Mouse (Mus musculus) A20 (cell line): ENCODE results near the gene Olfr984.

Experiments
- DNase-seq: peaks from one replicate; pipeline ENCODE4 v3.0.0-alpha.2; 2011; ENCODE audit warnings: low read depth, low spot score

Gene Olfr984

GRCm38 (mm10) chr9:40114106-40114505 lies at the start of gene Olfr984:
Gene Olfr984, minus strand, starts transcription at chr9:40114206.
- no peak for DNase-seq

DNA sequence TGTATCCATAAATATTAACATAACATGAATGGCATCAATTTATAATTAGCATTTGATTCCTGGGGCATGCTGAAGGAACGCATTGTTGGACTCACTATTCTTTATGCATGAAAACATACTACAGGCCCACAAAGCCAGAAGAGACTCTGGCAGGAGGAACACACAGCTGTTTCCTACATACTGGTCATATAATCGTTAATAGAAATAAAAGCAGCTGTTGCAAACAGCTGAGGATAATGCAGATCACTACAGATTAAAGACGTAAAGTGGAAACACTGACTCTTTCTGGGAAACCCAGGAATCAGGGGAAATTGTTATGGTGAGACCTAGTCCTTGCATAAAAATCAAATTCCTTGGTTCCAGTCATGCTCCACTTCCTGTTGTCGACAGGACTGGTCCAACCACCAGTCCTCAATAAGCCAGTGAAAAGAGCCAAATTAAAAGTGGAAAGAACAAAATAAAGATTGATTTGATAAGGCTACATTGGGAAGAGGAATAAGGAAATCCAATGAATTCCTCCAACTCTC lies 41.2 kb upstream of the Olfr984 start:
- no peak for DNase-seq

- no peak for DNase-seq
Measured at GRCm38 (mm10) chr9:40141544-40141943, 27.5 kb upstream of the Olfr984 start.

DNA sequence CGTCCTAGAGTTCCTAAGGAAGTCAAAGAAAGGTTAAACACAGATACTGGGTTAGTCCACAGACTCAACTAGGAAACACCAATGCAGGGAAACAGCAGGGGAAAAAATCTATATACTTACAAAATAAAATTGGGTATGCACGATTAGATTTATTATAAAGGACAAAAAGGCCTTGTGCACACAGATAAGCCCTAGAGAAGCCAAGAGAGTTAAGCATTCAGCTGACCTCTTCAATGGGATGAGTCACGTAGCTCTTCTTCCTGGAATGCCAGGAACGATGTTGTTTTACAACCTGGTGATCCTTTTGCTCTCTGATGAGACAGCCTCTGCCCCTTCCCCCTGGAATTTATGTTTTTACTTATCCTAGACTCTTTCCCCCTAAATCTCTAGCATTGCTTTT lies 25.5 kb upstream of the Olfr984 start:
- DNase-seq, result no peak

DNA sequence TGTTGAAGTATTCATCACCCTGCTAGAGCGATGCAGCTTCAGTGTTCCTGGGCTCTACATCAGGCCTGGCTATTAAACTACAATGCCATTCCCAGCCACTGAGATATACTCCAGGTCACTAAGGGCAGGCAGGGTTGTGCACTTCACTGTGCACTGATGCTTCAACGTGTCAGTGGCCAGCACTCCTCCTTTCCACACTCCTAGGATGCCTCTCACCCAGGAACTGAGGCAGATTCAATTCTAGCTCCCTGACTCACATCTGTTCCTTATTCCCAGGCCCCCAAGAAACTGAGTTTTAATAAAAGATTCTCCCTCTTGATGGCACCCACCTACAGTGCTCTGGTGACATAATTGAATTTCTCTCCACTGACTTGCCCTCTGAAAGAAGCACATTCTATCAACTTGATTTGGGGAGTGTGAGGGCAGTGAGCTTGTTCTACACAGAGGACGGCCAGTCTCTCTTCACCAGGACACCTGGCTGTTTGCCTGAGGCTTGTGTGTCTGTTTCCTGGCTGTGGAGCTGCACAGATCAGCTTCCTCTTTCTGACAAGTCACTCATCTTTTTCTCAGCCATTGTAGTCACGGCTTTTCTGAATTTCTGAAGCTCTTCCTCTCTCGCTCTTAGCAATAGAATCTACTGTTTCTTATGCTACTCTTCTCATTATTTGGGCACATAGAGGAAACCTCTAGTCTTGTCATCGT lies 23.1 kb upstream of the Olfr984 start:
- DNase-seq, result peak; percentile 15

DNA sequence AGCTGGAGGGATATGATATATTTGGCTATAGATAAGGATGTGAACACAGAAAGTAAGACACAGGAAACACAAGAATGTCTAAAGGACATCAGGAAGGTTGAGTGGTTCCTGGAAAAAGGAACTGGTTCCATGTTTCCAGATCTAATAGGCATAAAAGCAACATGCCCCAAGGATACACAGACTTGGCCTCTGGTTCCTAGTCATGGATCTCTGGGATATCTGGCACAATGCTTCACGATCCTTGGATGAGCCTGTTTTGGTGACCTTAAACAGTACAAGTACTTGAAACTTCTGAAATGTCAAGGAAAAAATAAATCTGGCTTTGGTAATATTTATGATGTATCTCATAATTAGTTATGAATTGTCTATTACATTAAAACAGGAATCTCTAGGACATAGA lies 16.6 kb upstream of the Olfr984 start:
- no peak for DNase-seq

DNA sequence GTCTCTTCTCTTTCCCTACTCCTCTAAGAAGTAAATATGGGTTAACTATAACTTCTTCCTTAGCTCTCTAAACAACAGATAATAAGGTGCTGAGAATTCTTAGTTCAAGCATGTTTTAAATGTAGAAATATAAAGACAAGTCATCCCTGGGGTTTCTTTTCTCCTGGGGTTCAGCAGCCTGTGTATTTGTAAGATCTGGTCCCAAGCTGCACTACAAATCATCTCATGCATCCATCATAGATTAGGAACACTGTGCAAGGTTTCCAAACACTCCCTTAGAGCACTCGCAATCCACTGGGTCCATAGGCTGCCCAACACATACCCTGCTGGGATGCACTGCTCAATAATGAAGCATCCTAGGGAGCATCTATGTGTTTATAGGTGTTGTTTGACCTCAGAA lies 16.1 kb upstream of the Olfr984 start, which contains the start of gene Olfr985:
Gene Olfr985 (minus strand): TSS at position 101 of the 400 bp plus-strand sequence.
- DNase-seq, result no peak

DNA sequence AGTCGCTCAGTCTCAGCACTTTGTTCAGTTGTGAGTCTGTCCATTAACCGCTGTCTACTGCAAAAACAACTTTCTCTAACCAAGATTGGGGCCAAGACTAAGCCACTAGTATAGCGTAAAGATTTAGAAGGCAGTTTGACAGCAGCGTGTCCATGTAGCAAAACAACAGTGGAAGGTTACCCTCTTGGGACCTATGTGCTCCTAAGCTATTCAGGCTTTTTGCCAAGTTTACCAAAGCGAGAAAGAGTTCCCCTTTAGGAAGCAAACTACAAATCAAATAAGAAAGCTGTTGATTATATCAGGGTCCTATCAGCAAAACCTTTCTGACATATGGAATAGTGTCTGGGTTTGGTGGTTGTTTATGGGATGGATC lies 3.3 kb upstream of the Olfr984 start:
- DNase-seq, result no peak

DNA sequence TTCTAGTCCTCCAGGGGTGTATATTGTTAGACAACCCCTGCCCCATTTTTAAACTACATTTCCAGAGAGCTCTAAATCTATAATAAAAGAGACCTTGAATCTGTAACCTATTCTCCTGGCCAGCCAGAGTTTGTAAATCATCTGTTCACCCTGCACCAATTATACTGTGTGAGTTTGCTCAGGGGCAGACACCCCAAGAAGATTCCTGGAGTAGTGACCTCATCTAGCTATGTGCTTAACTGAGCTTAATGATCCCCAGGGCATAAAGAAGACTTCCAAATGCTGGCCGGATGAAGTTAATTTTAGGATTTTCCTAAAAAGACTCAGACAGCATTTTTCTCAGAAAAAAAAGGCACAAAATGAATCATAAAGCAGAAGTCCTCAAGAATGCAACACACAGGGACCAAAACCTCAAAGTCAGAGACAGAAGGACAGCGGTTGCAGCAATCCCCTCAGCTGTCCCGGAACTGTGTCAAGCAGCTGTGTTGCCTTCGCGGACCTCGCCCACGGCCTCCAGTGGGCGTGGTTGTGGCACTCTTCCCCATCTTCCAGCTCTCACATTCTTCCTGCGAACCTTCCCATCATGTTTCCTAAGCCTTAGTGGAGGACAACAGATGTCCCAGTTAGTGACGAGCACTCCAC lies 2.8 kb upstream of the Olfr984 start:
- no peak for DNase-seq

DNA sequence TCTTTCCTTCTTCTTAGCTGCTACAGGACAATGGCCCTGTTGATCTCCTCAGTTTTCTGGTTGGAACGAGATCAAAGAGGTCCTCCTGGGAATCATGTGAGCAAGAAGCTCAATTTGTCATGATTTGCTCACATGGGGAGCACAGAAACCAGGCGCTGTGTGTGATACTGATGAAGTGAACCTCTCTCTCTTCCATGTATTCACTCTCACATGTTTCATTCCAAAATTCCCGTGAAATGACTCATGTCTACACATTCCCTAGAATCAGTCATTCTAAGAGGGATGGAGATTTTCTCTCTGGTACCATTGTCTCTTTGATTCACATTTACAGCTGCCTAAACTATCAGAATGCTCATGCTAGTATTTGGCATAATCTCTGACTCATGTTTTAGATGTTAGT lies 19.2 kb downstream of the Olfr984 start:
- DNase-seq, result no peak

DNA sequence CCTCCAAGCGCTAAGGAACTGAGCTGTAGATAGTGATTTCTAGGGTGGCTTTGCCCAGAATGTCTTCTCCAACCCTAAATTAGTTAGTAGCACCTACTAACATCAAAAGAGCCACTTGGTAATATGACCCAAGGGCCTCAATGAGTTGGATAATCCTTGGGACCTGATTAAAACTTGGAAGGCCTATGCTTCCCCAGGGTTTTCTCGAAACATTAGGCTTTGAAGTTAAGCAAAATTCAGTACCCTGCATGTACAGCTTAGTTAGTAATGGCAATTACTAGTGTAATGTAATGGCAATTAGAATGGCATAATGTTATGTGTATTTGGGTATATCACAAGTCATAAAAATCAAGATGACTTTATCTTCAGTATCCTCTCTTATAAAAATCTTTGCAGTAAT lies 20.5 kb downstream of the Olfr984 start, which contains the start of gene Olfr983:
Gene Olfr983 (minus strand): TSS at position 101 of the 400 bp plus-strand sequence.
- no peak for DNase-seq

DNA sequence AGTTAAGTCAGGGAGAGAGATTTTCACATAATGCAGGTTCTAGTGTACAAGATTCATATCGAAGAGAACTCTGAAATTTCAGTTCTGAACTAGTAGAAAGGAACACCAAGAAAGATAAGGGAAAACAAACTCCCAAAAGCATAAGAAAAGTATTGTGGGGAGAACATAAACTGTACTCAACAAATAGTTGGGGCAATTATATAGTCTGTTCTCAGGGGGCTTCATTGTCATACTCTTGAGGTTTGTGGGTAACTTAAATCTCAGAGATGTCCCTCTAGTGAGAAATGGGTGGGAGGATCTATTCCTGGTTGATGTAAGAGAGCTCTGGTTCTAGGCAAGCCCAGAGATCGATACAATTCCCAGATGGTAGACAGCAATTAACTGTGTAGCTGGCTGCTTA lies 40.5 kb downstream of the Olfr984 start, which contains the start of gene Olfr982:
Gene Olfr982 (plus strand): TSS at position 301 of the 400 bp plus-strand sequence.
- DNase-seq, result no peak

DNA sequence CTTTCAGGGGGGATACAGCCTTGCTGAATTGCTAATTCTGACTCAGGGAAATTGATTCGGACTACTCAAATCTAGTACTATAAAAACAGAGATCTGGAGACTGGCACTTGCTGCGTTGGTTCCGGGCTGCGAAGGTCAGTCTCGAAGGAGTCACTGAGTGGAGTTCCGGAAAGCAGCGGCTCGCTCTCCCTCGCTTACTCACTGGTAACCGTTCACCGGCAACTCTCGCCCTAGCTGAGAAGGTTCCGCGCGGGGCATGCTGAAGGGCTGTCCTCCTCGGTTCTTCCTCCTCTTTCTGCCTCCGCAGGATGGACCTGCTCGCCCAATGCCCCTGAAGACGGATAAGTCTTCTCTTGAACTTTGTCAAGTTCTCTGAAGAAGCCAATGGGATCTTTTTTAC lies 63.9 kb downstream of the Olfr984 start:
- DNase-seq, result no peak
